Mouse (Mus musculus): ENCODE results near the gene Grb10. TPM values are rescaled to one million over a fixed set of nuclear protein-coding genes. Genes with fewer than 3 reads are reported as not detected.

Grb10 gene
- polyA plus RNA-seq, 1 experiment from 2014 or later, result 347 TPM

DNA sequence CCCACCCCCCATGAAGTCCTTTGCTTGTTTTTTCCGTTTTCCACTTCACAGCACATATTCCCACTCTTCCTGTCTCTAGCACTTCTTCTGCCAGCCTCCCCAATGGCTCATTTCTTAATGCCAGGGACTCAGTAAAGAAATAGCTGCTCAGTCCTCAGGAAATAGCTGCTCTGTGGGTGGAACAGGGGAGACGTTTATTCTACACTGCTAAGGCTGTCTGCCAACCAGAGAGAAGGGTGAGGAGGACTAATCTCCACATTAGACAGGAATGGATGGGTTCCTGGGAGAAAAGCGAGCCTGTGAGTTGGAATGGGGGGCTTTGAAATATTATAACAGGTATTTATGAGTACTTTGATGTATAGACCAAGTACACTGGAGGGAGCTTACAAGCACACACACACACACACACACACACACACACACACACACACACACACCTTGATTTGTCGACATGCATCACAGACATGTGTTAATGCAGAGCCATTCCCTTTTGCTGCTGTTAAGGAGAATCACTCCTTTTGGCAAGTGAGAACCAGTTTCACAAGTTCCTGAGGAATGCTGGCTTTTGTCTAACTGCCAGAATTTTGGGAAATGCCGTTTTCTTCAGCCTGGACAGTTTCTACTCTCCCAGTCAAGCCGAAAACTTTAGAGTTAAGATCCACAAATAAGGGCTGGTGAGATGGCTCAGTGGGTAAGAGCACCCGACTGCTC is 130.6 kb downstream of the Grb10 start:
- no peaks in the 10 kb centered on the region for H3K27me3 ChIP-seq (replicated peaks)
- H3K4me1 ChIP-seq (replicated peaks), result no peaks in the 10 kb centered on the region
- H3K4me2 ChIP-seq (replicated peaks), result no peak overlapping the region
- no peak for ATAC-seq
- H3K9ac ChIP-seq, result no peak overlapping the region
- H3K27ac ChIP-seq, result no peak overlapping the region
- 46% methylated on average over 7 of the region's 7 CpGs for WGBS
- no peaks in the 10 kb centered on the region for H3K36me3 ChIP-seq
- no peaks in the 10 kb centered on the region for H3K9me3 ChIP-seq
- no peak overlapping the region for H3K4me3 ChIP-seq (replicated peaks)

DNA sequence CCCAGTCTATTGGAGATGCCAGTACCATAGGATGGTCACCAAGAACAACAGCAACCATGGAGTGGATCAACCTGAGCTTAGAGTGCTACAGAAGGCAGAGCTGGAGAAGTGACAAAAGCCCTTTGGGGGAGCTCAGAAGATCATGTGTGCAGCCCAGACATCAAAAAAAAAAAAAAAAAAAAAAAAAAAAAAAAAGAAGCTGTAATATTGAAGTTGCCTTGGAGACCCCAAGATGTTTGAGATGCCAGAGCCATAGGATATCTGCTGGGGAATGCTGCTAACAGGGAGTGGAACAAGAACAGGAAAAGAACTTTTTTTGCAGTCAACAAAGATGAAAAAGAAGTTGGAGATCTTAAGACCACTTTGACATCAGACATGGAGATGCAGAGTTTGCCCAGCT is 133.0 kb downstream of the Grb10 start:
- Histone ChIP-seq H3K36me3 (no peaks in the 10 kb centered on the region), H3K4me3 (replicated peaks) (no peak overlapping the region), H3K4me1 (replicated peaks) (0 out of 2 replicates have a peak, but pooled peaks cover 4% of the 10 kb centered on the region), H3K9ac (no peak overlapping the region), H3K27ac (no peak overlapping the region), H3K27me3 (replicated peaks) (no peaks in the 10 kb centered on the region), H3K4me2 (replicated peaks) (no peak overlapping the region), H3K9me3 (no peaks in the 10 kb centered on the region)
- no peak for ATAC-seq

GRCm38 (mm10) chr11:11904995-11905394 is 133.5 kb downstream of the Grb10 start:
- H3K4me1 ChIP-seq (replicated peaks), result 0 out of 2 replicates have a peak, but pooled peaks cover 4% of the 10 kb centered on the region
- 67% methylated on average over 5 of the region's 5 CpGs for WGBS
- no peaks in the 10 kb centered on the region for H3K27me3 ChIP-seq (replicated peaks)
- no peak overlapping the region for H3K4me2 ChIP-seq (replicated peaks)
- no peaks in the 10 kb centered on the region for H3K36me3 ChIP-seq
- H3K9me3 ChIP-seq, result no peaks in the 10 kb centered on the region
- H3K27ac ChIP-seq, result no peak overlapping the region
- no peak overlapping the region for H3K4me3 ChIP-seq (replicated peaks)
- ATAC-seq, result no peak
- H3K9ac ChIP-seq, result no peak overlapping the region

GRCm38 (mm10) chr11:11901509-11901908 is 137.0 kb downstream of the Grb10 start:
- H3K9me3 ChIP-seq, result no peaks in the 10 kb centered on the region
- peak overlapping the region; percentile 60 for H3K27ac ChIP-seq
- no peak overlapping the region for H3K9ac ChIP-seq
- H3K4me2 ChIP-seq (replicated peaks), result no peak overlapping the region
- no peak overlapping the region for H3K4me3 ChIP-seq (replicated peaks)
- no peak for ATAC-seq
- WGBS, result 33% methylated on average over 5 of the region's 5 CpGs
- 0 out of 2 replicates have a peak, but pooled peaks cover 10% of the 10 kb centered on the region for H3K4me1 ChIP-seq (replicated peaks)
- no peaks in the 10 kb centered on the region for H3K36me3 ChIP-seq
- no peaks in the 10 kb centered on the region for H3K27me3 ChIP-seq (replicated peaks)

DNA sequence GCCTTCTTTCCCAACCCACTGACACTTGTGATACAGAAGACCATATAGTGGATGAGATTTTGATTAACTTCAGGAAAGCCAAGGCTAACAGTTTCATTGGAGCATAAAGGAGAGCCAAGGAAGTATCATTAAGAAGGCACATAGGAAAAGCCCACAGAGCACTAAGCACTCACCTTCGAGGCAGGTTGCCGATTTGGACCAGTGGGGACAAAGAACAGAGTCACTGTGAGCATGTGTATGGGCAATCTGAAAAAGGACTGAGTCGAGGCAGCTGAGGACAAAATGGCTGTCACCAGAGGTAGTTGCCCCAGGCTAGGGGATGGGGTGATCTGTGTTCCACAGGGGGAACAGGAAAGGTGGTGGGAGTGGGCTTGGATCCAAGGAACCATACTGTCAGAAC is 140.0 kb downstream of the Grb10 start:
- Histone ChIP-seq H3K27ac (peak overlapping the region; percentile 63), H3K36me3 (no peaks in the 10 kb centered on the region), H3K4me2 (replicated peaks) (peak overlapping the region; percentile 37; the same call in 1 of the 2 replicates), H3K9me3 (no peaks in the 10 kb centered on the region), H3K27me3 (replicated peaks) (no peaks in the 10 kb centered on the region), H3K4me1 (replicated peaks) (0 out of 2 replicates have a peak, but pooled peaks cover 13% of the 10 kb centered on the region), H3K9ac (no peak overlapping the region), H3K4me3 (replicated peaks) (no peak overlapping the region)
- 84% methylated on average over 3 of the region's 3 CpGs for WGBS
- ATAC-seq, result 0 out of 2 replicates have a peak, but pooled peaks have one; percentile 6

DNA sequence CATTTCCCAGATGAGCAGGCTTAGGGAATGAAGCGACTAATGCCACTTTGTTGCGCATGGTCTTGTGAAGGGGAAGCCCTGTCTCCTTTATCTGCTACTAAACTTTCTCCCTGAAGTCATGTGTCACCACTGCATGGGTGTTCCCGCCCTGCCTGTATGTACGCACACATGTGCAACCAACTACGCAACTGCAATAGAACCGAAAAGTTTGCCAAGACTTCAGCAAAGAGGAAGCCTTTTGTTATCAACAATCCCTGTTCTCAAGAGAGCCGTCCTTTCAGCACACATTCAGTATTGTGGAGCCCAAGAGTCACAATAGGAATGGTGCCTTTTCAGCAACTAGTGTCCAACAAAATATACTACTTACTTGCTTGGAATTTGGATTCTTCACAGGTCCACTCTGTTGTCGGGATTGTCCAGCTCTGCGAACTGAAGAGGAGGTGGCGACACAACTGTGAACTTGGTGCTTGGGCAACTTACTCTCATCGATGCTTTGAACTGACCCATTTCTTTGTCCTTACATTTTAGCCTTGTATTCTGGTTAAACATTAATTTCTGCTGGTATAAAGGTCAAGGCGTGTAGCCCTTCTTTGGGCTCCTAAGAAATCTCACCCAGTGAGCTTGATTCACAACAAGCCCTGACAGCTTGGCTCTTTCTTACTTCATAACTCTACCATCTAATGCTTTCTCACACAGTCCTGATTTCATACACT is 140.7 kb downstream of the Grb10 start, which contains the start of gene Ddc:
Ddc (minus strand) TSS at position 500 of the 713 bp plus-strand sequence.
- H3K36me3 ChIP-seq, result no peaks in the 10 kb centered on the region
- H3K9me3 ChIP-seq, result no peaks in the 10 kb centered on the region
- peak within 1 kb of the TSS; percentile 37 for H3K4me2 ChIP-seq (replicated peaks)
- 0 out of 2 replicates have a peak, but pooled peaks cover 13% of the 10 kb centered on the region for H3K4me1 ChIP-seq (replicated peaks)
- peak within 1 kb of the TSS; percentile 63 for H3K27ac ChIP-seq
- peak within 1 kb of the TSS; percentile 38; the same call in 1 of the 2 replicates for H3K9ac ChIP-seq
- WGBS, result 71% methylated on average over 12 of the region's 12 CpGs
- H3K27me3 ChIP-seq (replicated peaks), result no peaks in the 10 kb centered on the region
- ATAC-seq, result peak; percentile 83
- peak within 1 kb of the TSS; percentile 15 for H3K4me3 ChIP-seq (replicated peaks)

GRCm38 (mm10) chr11:11895479-11895878 is 143.0 kb downstream of the Grb10 start:
- 0 out of 2 replicates have a peak, but pooled peaks cover 9% of the 10 kb centered on the region for H3K4me1 ChIP-seq (replicated peaks)
- 81% methylated on average over 2 of the region's 2 CpGs for WGBS
- H3K4me3 ChIP-seq (replicated peaks), result no peak overlapping the region
- H3K9ac ChIP-seq, result no peak overlapping the region
- H3K4me2 ChIP-seq (replicated peaks), result no peak overlapping the region
- no peaks in the 10 kb centered on the region for H3K36me3 ChIP-seq
- H3K9me3 ChIP-seq, result no peaks in the 10 kb centered on the region
- H3K27ac ChIP-seq, result no peak overlapping the region
- ATAC-seq, result no peak
- H3K27me3 ChIP-seq (replicated peaks), result no peaks in the 10 kb centered on the region

DNA sequence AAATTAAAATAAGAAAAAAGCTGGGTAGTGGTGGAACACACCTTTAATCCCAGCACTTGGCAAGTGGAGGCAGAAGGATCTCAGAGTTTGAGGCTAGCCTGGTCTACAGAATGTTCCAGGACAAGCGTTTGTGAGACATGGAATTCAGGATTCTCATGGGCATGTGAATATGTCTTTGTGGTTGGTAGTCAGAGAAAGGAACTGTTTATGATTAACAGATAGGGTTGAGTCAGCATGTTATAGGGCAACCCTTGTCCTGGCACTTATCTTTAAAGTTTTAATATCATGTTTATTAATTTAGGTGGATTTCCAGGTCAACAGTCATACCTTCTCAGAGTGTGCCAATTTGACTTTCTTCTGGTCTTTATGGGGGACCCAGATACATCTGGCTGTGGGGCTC is 144.7 kb downstream of the Grb10 start:
- H3K9me3 ChIP-seq, result no peaks in the 10 kb centered on the region
- H3K4me3 ChIP-seq (replicated peaks), result no peak overlapping the region
- H3K4me1 ChIP-seq (replicated peaks), result peaks cover 21% of the 10 kb centered on the region; the same call in 1 of the 2 replicates
- H3K9ac ChIP-seq, result no peak overlapping the region
- WGBS, result 62% methylated on average over 1 of the region's 1 CpGs
- H3K36me3 ChIP-seq, result no peaks in the 10 kb centered on the region
- H3K27me3 ChIP-seq (replicated peaks), result no peaks in the 10 kb centered on the region
- H3K27ac ChIP-seq, result 0 out of 2 replicates have a peak overlapping the region, but pooled peaks have one; percentile 17
- H3K4me2 ChIP-seq (replicated peaks), result no peak overlapping the region
- 0 out of 2 replicates have a peak, but pooled peaks have one; percentile 18 for ATAC-seq

DNA sequence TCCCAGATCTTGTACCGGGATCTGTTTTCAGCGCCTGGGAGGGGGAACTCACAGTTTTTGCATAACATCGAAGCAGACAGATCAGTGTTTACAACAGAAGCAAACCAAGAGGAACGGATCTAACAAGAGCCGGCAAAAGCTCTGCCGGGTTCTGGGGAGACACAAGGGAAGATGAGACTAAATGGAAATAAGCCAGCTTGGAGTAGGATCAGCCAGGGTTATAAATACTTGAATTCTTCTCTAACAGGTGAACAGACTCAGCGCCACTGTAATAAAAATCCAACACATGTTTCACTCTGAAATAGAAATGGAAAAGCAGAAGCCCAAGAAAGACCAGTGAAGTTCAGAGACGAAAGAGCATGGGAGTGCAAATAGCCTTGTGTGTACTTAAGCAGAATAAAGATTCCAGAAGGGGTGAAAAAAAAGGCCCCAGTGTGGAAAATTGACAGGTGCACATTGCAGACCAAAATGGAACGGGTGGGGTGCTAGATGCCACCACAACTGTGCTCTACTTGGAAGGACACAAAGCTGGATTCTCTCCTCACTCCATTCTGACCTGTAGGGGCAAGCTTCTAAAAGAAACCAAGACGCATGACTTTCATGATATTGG is 145.4 kb downstream of the Grb10 start:
- H3K4me2 ChIP-seq (replicated peaks), result peak overlapping the region; percentile 25; the same call in 1 of the 2 replicates
- 22% methylated on average over 10 of the region's 10 CpGs for WGBS
- peak overlapping the region; percentile 32; the same call in 1 of the 2 replicates for H3K27ac ChIP-seq
- H3K36me3 ChIP-seq, result no peaks in the 10 kb centered on the region
- ATAC-seq, result 0 out of 2 replicates have a peak, but pooled peaks have one; percentile 4
- H3K9ac ChIP-seq, result no peak overlapping the region
- no peaks in the 10 kb centered on the region for H3K9me3 ChIP-seq
- no peak overlapping the region for H3K4me3 ChIP-seq (replicated peaks)
- no peaks in the 10 kb centered on the region for H3K27me3 ChIP-seq (replicated peaks)
- peaks cover 20% of the 10 kb centered on the region for H3K4me1 ChIP-seq (replicated peaks)

- Histone ChIP-seq H3K4me2 (replicated peaks) (no peak overlapping the region), H3K4me1 (replicated peaks) (peaks cover 20% of the 10 kb centered on the region), H3K9ac (no peak overlapping the region), H3K4me3 (replicated peaks) (no peak overlapping the region), H3K36me3 (no peaks in the 10 kb centered on the region), H3K27me3 (replicated peaks) (no peaks in the 10 kb centered on the region), H3K9me3 (no peaks in the 10 kb centered on the region), H3K27ac (no peak overlapping the region)
- ATAC-seq, result no peak
These were observed 146.7 kb downstream of the Grb10 start for GRCm38 (mm10) chr11:11891832-11892231.

- Histone ChIP-seq H3K4me1 (replicated peaks) (peaks cover 22% of the 10 kb centered on the region), H3K36me3 (no peaks in the 10 kb centered on the region), H3K9ac (no peak overlapping the region), H3K4me3 (replicated peaks) (no peak overlapping the region), H3K27ac (no peak overlapping the region), H3K9me3 (no peaks in the 10 kb centered on the region), H3K27me3 (replicated peaks) (no peaks in the 10 kb centered on the region), H3K4me2 (replicated peaks) (no peak overlapping the region)
- ATAC-seq, result no peak
- 70% methylated on average over 10 of the region's 10 CpGs for WGBS
These were observed 148.2 kb downstream of the Grb10 start for GRCm38 (mm10) chr11:11890139-11890741.

DNA sequence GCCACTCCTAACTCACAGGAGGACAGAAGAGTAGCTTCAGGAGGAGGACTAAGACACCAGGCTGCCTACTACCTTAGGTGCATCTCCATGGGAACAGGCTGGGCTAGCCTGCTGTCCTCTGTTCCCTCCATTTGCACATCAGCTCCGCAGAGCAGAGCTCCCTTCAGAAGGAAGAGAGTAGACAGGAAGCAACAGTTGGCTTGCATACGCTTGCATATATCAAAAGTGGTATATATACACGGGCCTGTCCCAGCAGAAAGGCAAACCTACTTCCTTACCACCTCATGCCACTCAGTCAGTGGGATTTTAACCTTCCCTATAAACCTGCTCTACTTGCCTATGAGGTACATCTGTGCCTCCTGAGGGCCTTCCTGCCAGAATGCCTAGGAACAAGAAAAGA is 149.8 kb downstream of the Grb10 start:
- no peak for ATAC-seq
- Histone ChIP-seq H3K4me2 (replicated peaks) (no peak overlapping the region), H3K9ac (no peak overlapping the region), H3K27ac (0 out of 2 replicates have a peak overlapping the region, but pooled peaks have one; percentile 15), H3K9me3 (no peaks in the 10 kb centered on the region), H3K4me3 (replicated peaks) (no peak overlapping the region), H3K27me3 (replicated peaks) (no peaks in the 10 kb centered on the region), H3K4me1 (replicated peaks) (peaks cover 26% of the 10 kb centered on the region), H3K36me3 (no peaks in the 10 kb centered on the region)
- 60% methylated on average over 3 of the region's 3 CpGs for WGBS

All from intestine, embryonic 15.5 days (tissue).